Mouse (Mus musculus) C2C12 (cell line): ENCODE data around the gene Capn15. TPM values are rescaled to one million over a fixed set of nuclear protein-coding genes. Genes with fewer than 3 reads are reported as not detected.

Source experiments
- H3K27me3 ChIP-seq: one replicate; pipeline ENCODE4 v1.6.1; 2011; ENCODE audit not compliant: control insufficient read depth, insufficient read depth, insufficient read length
- H3K36me3 ChIP-seq: one replicate; pipeline ENCODE4 v1.6.1; 2011; ENCODE audit not compliant: control insufficient read depth, insufficient read depth
- H3K4me3 ChIP-seq: one replicate; pipeline ENCODE4 v1.5.1; 2011; ENCODE audit warnings: mild to moderate bottlenecking, control low read depth; ENCODE audit not compliant: poor library complexity, insufficient read depth, severe bottlenecking
- H3K79me2 ChIP-seq: one replicate; pipeline ENCODE4 v1.6.1; 2011; ENCODE audit not compliant: control insufficient read depth, insufficient read depth
- H3K79me3 ChIP-seq: one replicate; pipeline ENCODE4 v1.6.1; 2011; ENCODE audit warnings: low read depth, control low read depth
- H3ac ChIP-seq: one replicate; pipeline ENCODE3; 2011; ENCODE audit warnings: low read depth; ENCODE audit not compliant: control insufficient read depth, insufficient read length
- CEBPB ChIP-seq: IDR thresholded peaks from one replicate; pipeline ENCODE4 v1.6.1; 2011; ENCODE audit warnings: low read depth, mild to moderate bottlenecking, control low read depth, moderate library complexity
- CTCF ChIP-seq: IDR thresholded peaks from one replicate; pipeline ENCODE4 v1.5.1; 2011; ENCODE audit not compliant: control insufficient read depth, insufficient read depth, insufficient read length
- FOSL1 ChIP-seq: IDR thresholded peaks from one replicate; pipeline ENCODE4 v1.8.0; 2011; ENCODE audit warnings: mild to moderate bottlenecking, low read length; ENCODE audit not compliant: poor library complexity, insufficient read depth, severe bottlenecking
- MAX ChIP-seq: IDR thresholded peaks from one replicate; pipeline ENCODE4 v1.6.1; 2011; ENCODE audit warnings: mild to moderate bottlenecking, control low read depth
- MYOD1 ChIP-seq: IDR thresholded peaks from one replicate; pipeline ENCODE4 v1.6.1; 2011; ENCODE audit warnings: low read depth; ENCODE audit not compliant: control insufficient read depth, insufficient read length
- MYOG ChIP-seq: IDR thresholded peaks from one replicate; pipeline ENCODE4 v1.6.1; 2011; ENCODE audit not compliant: control insufficient read depth, insufficient read length; ENCODE audit errors: extremely low read depth
- USF1 ChIP-seq: IDR thresholded peaks from one replicate; pipeline ENCODE4 v1.6.1; 2011; ENCODE audit warnings: low read depth, mild to moderate bottlenecking, control low read depth, moderate library complexity
- polyA plus RNA-seq: library from polyadenylated mRNA; unstranded; fragments of >200 nt; fragmentation: generic; extraction: Trizol; gene quantifications from one replicate; pipeline ENCODE4 v1.2.1, GENCODE M21; 2012; ENCODE audit warnings: missing spikeins

The Capn15 gene
- polyA plus RNA-seq, 1 experiment, result 10.6 TPM

GRCm38 (mm10) chr17:25946891-25947290 lies 38.7 kb downstream of the Capn15 start:
- H3K79me2 ChIP-seq, result peaks cover 6% of the 10 kb centered on the region
- H3K4me3 ChIP-seq, result no peak overlapping the region
- no peak for TF ChIP-seq CTCF
- TF ChIP-seq MYOG, result no peak
- TF ChIP-seq FOSL1, result no peak
- no peak for TF ChIP-seq USF1
- TF ChIP-seq MAX, result no peak
- no peak for TF ChIP-seq CEBPB
- no peak for TF ChIP-seq MYOD1

DNA sequence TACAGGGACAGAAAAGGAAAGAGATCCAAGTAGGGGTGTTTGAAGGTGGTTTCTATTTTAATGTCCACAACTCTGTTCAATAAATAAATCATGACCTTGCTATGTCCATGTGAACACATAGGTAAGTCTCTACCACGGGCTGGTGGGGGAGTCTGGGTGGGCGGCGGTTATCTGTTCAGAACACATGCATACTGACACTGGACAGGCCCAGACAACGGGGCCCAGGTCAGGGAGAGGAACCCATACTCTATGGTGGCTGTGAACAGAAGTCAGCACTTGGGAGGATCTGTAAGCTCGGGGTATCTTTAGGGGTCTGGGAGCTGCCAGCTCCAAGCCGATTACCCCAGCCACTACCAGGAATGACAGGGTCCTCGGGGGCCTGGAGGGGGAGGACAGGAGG lies 39.2 kb downstream of the Capn15 start:
- no peak overlapping the region for H3ac ChIP-seq
- peaks cover 1% of the 10 kb centered on the region for H3K79me3 ChIP-seq
- TF ChIP-seq USF1 (no peak), MYOG (no peak)
- peaks cover 16% of the 10 kb centered on the region for H3K27me3 ChIP-seq
- H3K79me2 ChIP-seq, result peaks cover 11% of the 10 kb centered on the region
- H3K4me3 ChIP-seq, result no peak overlapping the region
- H3K36me3 ChIP-seq, result no peaks in the 10 kb centered on the region

More at GRCm38 (mm10) chr17:25946891-25947290, 38.7 kb downstream of the Capn15 start:
- Histone ChIP-seq H3K36me3 (no peaks in the 10 kb centered on the region), H3K79me3 (no peaks in the 10 kb centered on the region), H3ac (no peak overlapping the region), H3K27me3 (peaks cover 21% of the 10 kb centered on the region)

- Histone ChIP-seq H3K36me3 (no peaks in the 10 kb centered on the region), H3K79me2 (peaks cover 18% of the 10 kb centered on the region), H3K27me3 (peaks cover 9% of the 10 kb centered on the region), H3K4me3 (no peak overlapping the region), H3ac (no peak overlapping the region), H3K79me3 (peaks cover 7% of the 10 kb centered on the region)
- TF ChIP-seq CTCF (no peak), MYOG (no peak), CEBPB (no peak), MAX (no peak)
Measured at GRCm38 (mm10) chr17:25945517-25946155, 40.0 kb downstream of the Capn15 start.

DNA sequence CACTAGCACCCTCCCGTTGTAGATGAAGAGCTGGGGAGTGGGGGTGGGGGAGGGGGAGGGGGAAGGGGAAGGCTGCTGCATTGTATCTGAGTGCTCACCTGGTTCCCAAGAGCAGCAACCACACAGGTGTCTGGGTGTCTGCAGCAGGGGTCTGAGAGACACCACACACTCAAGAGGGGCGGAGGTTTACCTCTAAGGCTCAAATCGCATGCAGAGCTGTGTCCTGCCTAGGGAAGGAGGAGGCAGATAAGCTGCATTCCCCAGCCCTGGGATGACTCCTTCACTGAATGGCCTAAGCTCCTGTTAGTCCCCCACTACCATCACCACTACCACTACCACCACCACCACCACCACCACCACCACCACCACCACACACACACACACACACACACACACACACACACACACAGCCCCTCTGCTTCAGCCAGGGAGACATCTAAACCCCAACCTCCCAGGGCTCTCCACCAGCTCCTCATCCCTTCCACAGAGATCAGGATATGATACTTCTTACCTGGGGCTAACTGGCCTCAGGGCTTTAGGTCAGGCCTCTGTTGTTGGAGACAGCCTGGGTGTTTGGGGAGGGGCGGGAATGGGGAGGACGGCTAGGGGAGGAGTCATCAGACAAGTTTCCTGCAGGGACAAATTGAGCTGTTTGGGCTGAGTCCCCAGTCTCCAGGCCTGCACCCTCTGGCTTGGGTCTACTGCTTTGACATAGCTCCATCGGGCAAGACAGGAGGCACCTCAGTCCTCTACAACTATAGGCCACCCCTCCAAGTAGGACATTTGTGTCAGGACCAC lies 41.0 kb downstream of the Capn15 start, which contains the start of the genes Pigq and Nhlrc4:
Gene Pigq, minus strand, starts transcription at position 571 of the 798 bp plus-strand sequence.
Gene Nhlrc4, minus strand, starts transcription at position 596 of the 798 bp plus-strand sequence.
- peaks cover 3% of the 10 kb centered on the region for H3K36me3 ChIP-seq
- TF ChIP-seq MYOG, result no peak
- no peak within 1 kb of the TSS for H3K4me3 ChIP-seq
- H3K79me3 ChIP-seq, result peaks cover 17% of the 10 kb centered on the region
- no peak within 1 kb of the TSS for H3ac ChIP-seq
- H3K79me2 ChIP-seq, result peaks cover 29% of the 10 kb centered on the region
- H3K27me3 ChIP-seq, result no peaks in the 10 kb centered on the region

- no peak for TF ChIP-seq MAX
- peak; percentile 93 for TF ChIP-seq MYOD1
- no peak overlapping the region for H3K4me3 ChIP-seq
- peaks cover 18% of the 10 kb centered on the region for H3K79me3 ChIP-seq
- H3K27me3 ChIP-seq, result no peaks in the 10 kb centered on the region
- no peak overlapping the region for H3ac ChIP-seq
- peaks cover 9% of the 10 kb centered on the region for H3K36me3 ChIP-seq
- H3K79me2 ChIP-seq, result peaks cover 37% of the 10 kb centered on the region
Measured at GRCm38 (mm10) chr17:25943769-25944168, 41.8 kb downstream of the Capn15 start.

DNA sequence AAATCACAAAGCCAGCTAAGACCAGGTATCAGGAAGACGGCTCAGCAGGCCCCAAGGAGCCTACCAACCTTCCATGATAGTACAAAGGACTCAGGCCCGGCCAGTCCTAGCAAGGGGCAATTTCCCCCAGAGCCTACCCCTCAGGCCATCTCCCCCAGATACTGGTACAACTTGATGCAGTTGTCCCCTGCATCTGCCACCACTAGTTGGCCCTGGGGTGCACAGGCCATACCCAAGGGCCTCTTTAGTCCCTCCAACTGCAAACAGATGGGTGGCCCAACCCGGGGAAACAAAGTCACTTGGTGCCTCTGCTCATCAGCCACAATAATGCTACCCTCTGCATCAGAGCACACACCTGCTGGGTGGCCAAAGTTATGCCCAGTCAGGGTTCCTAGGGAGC lies 42.4 kb downstream of the Capn15 start:
- peaks cover 11% of the 10 kb centered on the region for H3K36me3 ChIP-seq
- no peak overlapping the region for H3K4me3 ChIP-seq
- no peaks in the 10 kb centered on the region for H3K27me3 ChIP-seq
- no peak for TF ChIP-seq USF1
- TF ChIP-seq MYOG, result no peak
- TF ChIP-seq MAX, result no peak
- no peak for TF ChIP-seq CEBPB
- TF ChIP-seq CTCF, result no peak
- no peak for TF ChIP-seq MYOD1
- no peak for TF ChIP-seq FOSL1
- peaks cover 39% of the 10 kb centered on the region for H3K79me2 ChIP-seq
- peaks cover 18% of the 10 kb centered on the region for H3K79me3 ChIP-seq
- H3ac ChIP-seq, result no peak overlapping the region
